Mouse (Mus musculus): Measurements from ENCODE around the gene Pi4ka. TPM values are rescaled to one million over a fixed set of nuclear protein-coding genes. Genes with fewer than 3 reads are reported as not detected.

Gene Pi4ka
- polyA plus RNA-seq, 1 experiment from 2014 or later, result 34.3 TPM

GRCm38 (mm10) chr16:17329848-17330570 lies 76.1 kb downstream of the Pi4ka start:
- Histone ChIP-seq H3K27ac (replicated peaks) (no peak overlapping the region), H3K36me3 (peaks cover 17% of the 10 kb centered on the region), H3K27me3 (ENCODE audit: low read depth, poor library complexity, severe bottlenecking) (no peaks in the 10 kb centered on the region), H3K9me3 (replicated peaks) (no peaks in the 10 kb centered on the region), H3K4me1 (no peaks in the 10 kb centered on the region), H3K4me3 (no peak overlapping the region)
- 95% methylated on average over 1 of the region's 1 CpGs for WGBS
- DNase-seq (ENCODE audit: low spot score), result no peak

DNA sequence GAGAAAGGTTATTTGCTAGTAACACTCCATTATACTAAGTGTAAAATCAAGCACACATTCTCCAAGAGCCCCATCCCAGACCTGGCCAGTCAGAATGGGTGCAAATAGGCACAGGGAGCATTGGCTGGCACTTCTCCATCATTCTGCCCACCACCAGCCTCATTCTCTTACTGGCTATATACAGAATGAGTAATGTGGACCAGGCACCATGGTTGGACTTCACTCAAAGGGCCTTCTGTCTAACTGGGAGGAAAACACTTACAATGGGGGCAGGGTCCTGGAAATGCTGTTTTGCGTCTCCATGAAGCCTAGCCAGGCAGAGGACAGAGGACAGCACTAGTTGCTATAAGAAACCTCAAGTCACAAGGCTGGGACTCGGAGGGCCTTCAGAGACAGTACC lies 80.0 kb downstream of the Pi4ka start:
- Histone ChIP-seq H3K4me1 (no peaks in the 10 kb centered on the region), H3K27ac (replicated peaks) (no peak overlapping the region), H3K36me3 (peaks cover 48% of the 10 kb centered on the region), H3K9me3 (replicated peaks) (no peaks in the 10 kb centered on the region), H3K4me3 (no peak overlapping the region), H3K27me3 (ENCODE audit: low read depth, poor library complexity, severe bottlenecking) (no peaks in the 10 kb centered on the region)
- WGBS, result 89% methylated on average over 2 of the region's 2 CpGs
- no peak for DNase-seq (ENCODE audit: low spot score)

DNA sequence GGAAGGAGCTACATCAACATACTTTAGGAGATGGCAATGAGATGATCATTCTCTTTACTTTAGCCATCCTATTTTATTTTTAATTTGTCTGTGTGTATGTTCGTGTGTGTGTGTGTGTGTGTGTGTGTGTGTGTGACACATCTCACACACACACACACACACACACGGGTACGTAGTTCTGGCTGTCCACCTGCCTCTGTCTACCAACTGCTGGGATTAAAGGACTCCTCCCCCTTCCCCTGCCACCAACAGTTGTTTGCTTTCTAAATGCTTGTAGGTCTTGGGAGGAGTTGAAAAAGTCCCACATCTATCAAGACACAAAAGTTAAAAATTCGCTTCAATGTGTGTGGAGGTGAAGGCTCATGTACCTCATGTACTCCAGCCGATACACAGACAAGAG lies 81.4 kb downstream of the Pi4ka start:
- WGBS, result 89% methylated on average over 5 of the region's 5 CpGs
- H3K9me3 ChIP-seq (replicated peaks), result no peaks in the 10 kb centered on the region
- no peak overlapping the region for H3K4me3 ChIP-seq
- DNase-seq (ENCODE audit: low spot score), result no peak
- no peak overlapping the region for H3K27ac ChIP-seq (replicated peaks)
- H3K4me1 ChIP-seq, result no peaks in the 10 kb centered on the region
- H3K27me3 ChIP-seq (ENCODE audit: low read depth, poor library complexity, severe bottlenecking), result no peaks in the 10 kb centered on the region
- peaks cover 47% of the 10 kb centered on the region for H3K36me3 ChIP-seq

GRCm38 (mm10) chr16:17321481-17321880 lies 84.6 kb downstream of the Pi4ka start:
- 86% methylated on average over 5 of the region's 5 CpGs for WGBS
- H3K9me3 ChIP-seq (replicated peaks), result no peaks in the 10 kb centered on the region
- H3K4me3 ChIP-seq, result no peak overlapping the region
- H3K27ac ChIP-seq (replicated peaks), result no peak overlapping the region
- no peaks in the 10 kb centered on the region for H3K4me1 ChIP-seq
- DNase-seq (ENCODE audit: low spot score), result no peak
- peaks cover 62% of the 10 kb centered on the region for H3K36me3 ChIP-seq
- no peaks in the 10 kb centered on the region for H3K27me3 ChIP-seq (ENCODE audit: low read depth, poor library complexity, severe bottlenecking)

GRCm38 (mm10) chr16:17316554-17316953 lies 89.6 kb downstream of the Pi4ka start:
- WGBS, result 92% methylated on average over 7 of the region's 7 CpGs
- Histone ChIP-seq H3K27ac (replicated peaks) (no peak overlapping the region), H3K4me1 (no peaks in the 10 kb centered on the region), H3K9me3 (replicated peaks) (no peaks in the 10 kb centered on the region), H3K4me3 (no peak overlapping the region), H3K27me3 (ENCODE audit: low read depth, poor library complexity, severe bottlenecking) (no peaks in the 10 kb centered on the region), H3K36me3 (peaks cover 75% of the 10 kb centered on the region)
- DNase-seq (ENCODE audit: low spot score), result no peak

GRCm38 (mm10) chr16:17312531-17312930 lies 93.6 kb downstream of the Pi4ka start:
- WGBS, result 95% methylated on average over 5 of the region's 5 CpGs
- DNase-seq (ENCODE audit: low spot score), result no peak
- Histone ChIP-seq H3K9me3 (replicated peaks) (no peaks in the 10 kb centered on the region), H3K36me3 (peaks cover 92% of the 10 kb centered on the region), H3K4me1 (no peaks in the 10 kb centered on the region), H3K27ac (replicated peaks) (no peak overlapping the region), H3K27me3 (ENCODE audit: low read depth, poor library complexity, severe bottlenecking) (no peaks in the 10 kb centered on the region), H3K4me3 (no peak overlapping the region)

DNA sequence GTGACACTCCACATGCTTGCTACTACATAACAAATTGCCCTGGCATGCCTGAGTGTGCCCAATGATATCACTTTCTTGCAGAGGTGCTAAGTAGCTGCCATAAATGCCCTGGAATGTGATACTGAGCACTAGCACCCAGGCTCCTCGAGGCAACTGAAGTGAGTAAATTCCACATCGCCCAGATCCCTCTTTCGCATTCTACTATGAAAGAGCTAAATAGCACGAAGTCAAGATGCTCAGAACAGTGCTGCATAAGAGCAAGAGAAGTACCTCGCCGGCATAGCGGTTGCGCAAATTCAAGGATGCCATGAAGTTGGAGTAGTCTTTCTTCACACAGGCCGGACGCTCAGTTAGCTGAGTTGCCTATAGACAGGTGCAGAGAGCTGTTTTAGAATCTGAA lies 97.1 kb downstream of the Pi4ka start:
- Histone ChIP-seq H3K9me3 (replicated peaks) (no peaks in the 10 kb centered on the region), H3K27ac (replicated peaks) (no peak overlapping the region), H3K36me3 (peaks cover 85% of the 10 kb centered on the region), H3K4me1 (no peaks in the 10 kb centered on the region), H3K4me3 (no peak overlapping the region), H3K27me3 (ENCODE audit: low read depth, poor library complexity, severe bottlenecking) (no peaks in the 10 kb centered on the region)
- DNase-seq (ENCODE audit: low spot score), result no peak
- 96% methylated on average over 10 of the region's 10 CpGs for WGBS

DNA sequence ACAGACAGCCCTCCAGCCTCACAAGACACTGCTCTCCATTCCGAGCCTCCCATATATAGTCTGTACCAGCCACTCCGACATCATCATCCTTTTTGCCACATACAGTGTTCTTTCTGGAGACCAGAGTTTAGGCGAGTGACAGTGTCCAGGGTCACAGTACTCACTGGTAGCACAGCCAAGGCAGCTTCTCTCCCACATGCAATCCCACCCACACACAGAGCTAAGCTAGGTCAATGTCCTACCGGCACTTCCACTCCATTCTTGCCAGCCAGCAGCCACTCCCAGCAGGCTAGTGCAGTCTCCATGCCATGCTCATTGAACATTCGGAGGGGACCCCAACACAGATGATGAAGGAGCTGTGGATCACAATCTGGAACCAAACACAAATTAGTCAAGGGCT lies 98.7 kb downstream of the Pi4ka start:
- H3K36me3 ChIP-seq, result peaks cover 84% of the 10 kb centered on the region
- WGBS, result 91% methylated on average over 5 of the region's 5 CpGs

DNA sequence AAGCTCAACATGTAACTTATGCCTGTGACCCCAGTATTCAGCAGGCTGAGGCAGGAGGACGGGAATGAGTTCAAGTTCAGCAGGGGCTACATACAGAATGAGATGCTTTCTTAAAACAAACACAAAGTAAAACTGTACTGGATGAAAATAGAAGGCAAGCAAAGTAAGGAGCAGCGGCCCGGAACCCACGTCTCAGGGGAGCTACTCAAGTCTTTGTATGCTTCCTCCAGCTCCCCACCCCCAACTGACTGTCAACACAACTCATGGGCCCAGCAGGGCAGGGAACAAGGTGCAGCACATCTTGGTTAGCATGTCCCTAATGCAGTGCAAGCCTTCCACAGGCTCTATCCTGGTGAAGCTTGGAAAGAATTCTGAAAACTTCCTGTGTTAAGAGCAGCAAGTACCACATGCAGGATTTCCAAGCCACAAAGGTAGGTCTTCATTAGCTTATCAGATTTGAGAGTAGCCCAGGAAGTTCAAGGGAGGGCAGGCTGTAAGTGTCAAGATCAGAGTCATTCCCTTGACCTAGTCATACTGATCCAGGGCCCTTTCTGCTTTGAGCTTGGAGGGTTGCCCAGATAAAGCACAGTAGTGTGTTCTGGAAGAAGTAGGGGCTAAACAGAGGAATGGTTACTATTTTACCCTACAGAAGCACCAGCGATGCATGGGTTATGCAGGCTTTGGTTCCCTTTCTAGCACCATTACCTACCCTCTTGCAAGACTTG lies 102.4 kb downstream of the Pi4ka start:
- no peak overlapping the region for H3K4me3 ChIP-seq
- no peaks in the 10 kb centered on the region for H3K9me3 ChIP-seq (replicated peaks)
- peaks cover 89% of the 10 kb centered on the region for H3K36me3 ChIP-seq
- no peak overlapping the region for H3K27ac ChIP-seq (replicated peaks)
- H3K4me1 ChIP-seq, result no peaks in the 10 kb centered on the region
- no peak for DNase-seq (ENCODE audit: low spot score)
- H3K27me3 ChIP-seq (ENCODE audit: low read depth, poor library complexity, severe bottlenecking), result no peaks in the 10 kb centered on the region
- 88% methylated on average over 5 of the region's 5 CpGs for WGBS

More for the DNA sequence above, 98.7 kb downstream of the Pi4ka start:
- Histone ChIP-seq H3K27ac (replicated peaks) (no peak overlapping the region), H3K27me3 (ENCODE audit: low read depth, poor library complexity, severe bottlenecking) (no peaks in the 10 kb centered on the region), H3K9me3 (replicated peaks) (no peaks in the 10 kb centered on the region), H3K4me3 (no peak overlapping the region), H3K4me1 (no peaks in the 10 kb centered on the region)
- DNase-seq (ENCODE audit: low spot score), result no peak

GRCm38 (mm10) chr16:17300818-17301217 lies 105.3 kb downstream of the Pi4ka start:
- Histone ChIP-seq H3K36me3 (peaks cover 93% of the 10 kb centered on the region), H3K4me3 (no peak overlapping the region), H3K27me3 (ENCODE audit: low read depth, poor library complexity, severe bottlenecking) (no peaks in the 10 kb centered on the region), H3K4me1 (no peaks in the 10 kb centered on the region), H3K27ac (replicated peaks) (no peak overlapping the region), H3K9me3 (replicated peaks) (no peaks in the 10 kb centered on the region)
- 95% methylated on average over 3 of the region's 3 CpGs for WGBS
- no peak for DNase-seq (ENCODE audit: low spot score)

DNA sequence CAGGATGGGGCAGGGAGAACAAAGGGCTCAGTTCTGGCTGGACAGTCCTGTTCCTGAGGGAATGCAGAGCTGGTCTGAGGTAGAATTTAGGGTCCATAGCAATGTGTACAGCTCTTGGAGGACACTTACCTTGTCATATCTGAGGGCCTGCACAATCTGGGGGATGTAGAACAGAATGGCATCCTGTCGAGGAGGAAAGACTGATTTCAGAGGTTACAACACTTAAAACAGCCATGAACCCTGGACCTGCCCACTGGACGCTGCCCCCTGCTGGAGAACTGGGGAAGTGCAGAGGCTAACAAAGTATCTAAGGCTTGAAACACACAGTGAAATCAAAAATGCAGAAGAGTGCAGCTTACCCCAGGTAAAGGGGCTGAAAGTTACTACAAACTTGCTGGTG lies 113.4 kb downstream of the Pi4ka start:
- Histone ChIP-seq H3K27me3 (ENCODE audit: low read depth, poor library complexity, severe bottlenecking) (no peaks in the 10 kb centered on the region), H3K4me1 (no peaks in the 10 kb centered on the region), H3K9me3 (replicated peaks) (no peaks in the 10 kb centered on the region), H3K4me3 (no peak overlapping the region), H3K27ac (replicated peaks) (peak overlapping the region; percentile 49), H3K36me3 (peaks cover 67% of the 10 kb centered on the region)
- 7% methylated on average over 2 of the region's 2 CpGs for WGBS
- DNase-seq (ENCODE audit: low spot score), result peak; percentile 81

- DNase-seq (ENCODE audit: low spot score), result no peak
- Histone ChIP-seq H3K4me3 (no peak overlapping the region), H3K9me3 (replicated peaks) (no peaks in the 10 kb centered on the region), H3K4me1 (no peaks in the 10 kb centered on the region), H3K27me3 (ENCODE audit: low read depth, poor library complexity, severe bottlenecking) (no peaks in the 10 kb centered on the region), H3K36me3 (peaks cover 65% of the 10 kb centered on the region), H3K27ac (replicated peaks) (no peak overlapping the region)
- 91% methylated on average over 2 of the region's 2 CpGs for WGBS
Measured at GRCm38 (mm10) chr16:17291016-17291415, 115.1 kb downstream of the Pi4ka start.

DNA sequence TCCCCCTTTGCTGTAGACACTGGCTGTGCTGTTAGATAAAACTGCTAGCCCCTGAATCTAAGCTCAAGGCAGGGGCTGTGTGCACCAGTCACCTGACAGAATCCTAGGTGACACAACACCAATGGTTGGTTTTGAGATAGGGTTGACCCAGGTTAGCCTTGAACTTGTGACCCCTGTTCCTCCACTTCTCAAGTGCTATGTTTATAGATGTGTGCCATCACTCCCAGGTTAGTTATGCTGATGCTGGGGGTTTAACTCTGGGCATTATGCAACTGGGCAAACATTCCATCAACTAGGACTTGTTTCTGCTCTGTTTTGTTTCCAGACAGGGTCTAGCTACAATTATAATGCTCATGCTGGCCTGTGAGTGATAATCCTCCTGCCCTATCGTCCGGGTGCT lies 119.0 kb downstream of the Pi4ka start:
- no peaks in the 10 kb centered on the region for H3K9me3 ChIP-seq (replicated peaks)
- H3K27me3 ChIP-seq (ENCODE audit: low read depth, poor library complexity, severe bottlenecking), result no peaks in the 10 kb centered on the region
- peaks cover 82% of the 10 kb centered on the region for H3K36me3 ChIP-seq
- no peak overlapping the region for H3K4me3 ChIP-seq
- H3K4me1 ChIP-seq, result no peaks in the 10 kb centered on the region
- WGBS, result 90% methylated on average over 2 of the region's 2 CpGs
- no peak overlapping the region for H3K27ac ChIP-seq (replicated peaks)
- DNase-seq (ENCODE audit: low spot score), result no peak
